Mouse (Mus musculus): ENCODE results near the gene Syt17.
A peak's percentile ranks its signal among the peaks of the same experiment; 100 is the strongest.

Gene Syt17

DNA sequence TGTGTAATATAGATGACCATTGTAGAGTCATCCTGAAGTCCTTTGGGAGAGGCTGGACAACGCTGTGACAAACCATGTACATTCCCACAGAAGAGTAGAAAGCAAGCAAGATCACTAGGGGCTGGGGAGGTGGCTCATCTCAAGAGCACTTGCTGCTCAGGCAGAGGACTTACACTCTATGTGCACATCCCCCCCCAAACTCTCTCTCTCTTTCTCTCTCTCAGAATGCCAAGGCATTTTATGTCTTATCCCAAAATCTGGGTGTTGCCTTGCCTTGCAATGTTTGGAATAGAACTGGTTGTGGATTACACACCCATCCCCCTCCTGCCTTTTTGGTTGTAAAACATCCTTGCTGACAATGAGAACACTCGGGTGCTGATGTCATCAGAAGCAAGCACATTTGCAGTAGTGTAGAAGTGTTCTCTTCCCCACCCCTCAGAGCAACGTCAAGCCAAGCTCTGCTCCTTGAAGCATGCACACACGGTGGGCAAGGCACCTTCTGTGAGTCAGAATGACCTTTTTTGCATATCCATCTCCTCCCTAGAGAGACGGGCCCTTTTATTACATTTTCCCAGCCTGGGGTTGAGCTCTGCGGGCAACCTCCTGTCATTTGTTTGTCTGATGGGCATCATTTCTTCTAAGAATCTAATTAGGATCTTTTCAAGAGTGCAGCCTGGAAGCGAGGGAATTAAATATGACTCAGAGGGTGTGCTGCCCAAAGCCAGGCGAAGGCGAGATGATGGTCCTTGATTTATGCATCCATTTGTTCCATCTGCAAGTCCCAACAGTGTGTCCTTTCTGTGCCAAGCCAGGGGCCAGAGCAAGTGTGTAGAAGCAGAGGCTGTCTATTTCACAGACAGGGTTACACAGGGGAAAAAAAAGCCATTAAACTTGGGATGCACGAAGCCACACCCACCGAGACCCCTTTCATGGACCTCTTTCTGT lies 15.1 kb upstream of the Syt17 start:
- DNase-seq (ENCODE audit: low spot score): no peak

GRCm38 (mm10) chr7:118461400-118462136 lies 13.5 kb upstream of the Syt17 start:
- DNase-seq (ENCODE audit: low spot score): no peak

DNA sequence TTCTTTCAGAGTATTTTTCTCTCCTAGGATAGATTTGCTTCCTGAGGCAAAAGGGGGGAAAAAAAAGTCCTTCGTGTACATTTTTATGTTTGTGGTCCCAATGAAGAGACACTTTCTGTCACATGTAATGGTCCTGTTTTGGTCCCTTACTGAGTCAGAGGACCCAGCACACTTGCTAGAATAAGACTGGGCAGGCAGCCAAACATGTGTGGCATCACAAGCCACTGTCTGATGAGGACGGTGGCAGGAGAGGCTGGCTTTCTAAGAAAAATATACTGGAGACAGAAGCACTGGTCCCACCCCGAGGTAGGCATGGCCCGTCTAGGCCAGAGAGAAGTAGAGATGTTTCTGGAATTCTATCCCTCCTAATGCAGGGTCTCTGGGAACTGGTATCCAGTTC lies 5.7 kb upstream of the Syt17 start:
- no peak for DNase-seq (ENCODE audit: low spot score)

DNA sequence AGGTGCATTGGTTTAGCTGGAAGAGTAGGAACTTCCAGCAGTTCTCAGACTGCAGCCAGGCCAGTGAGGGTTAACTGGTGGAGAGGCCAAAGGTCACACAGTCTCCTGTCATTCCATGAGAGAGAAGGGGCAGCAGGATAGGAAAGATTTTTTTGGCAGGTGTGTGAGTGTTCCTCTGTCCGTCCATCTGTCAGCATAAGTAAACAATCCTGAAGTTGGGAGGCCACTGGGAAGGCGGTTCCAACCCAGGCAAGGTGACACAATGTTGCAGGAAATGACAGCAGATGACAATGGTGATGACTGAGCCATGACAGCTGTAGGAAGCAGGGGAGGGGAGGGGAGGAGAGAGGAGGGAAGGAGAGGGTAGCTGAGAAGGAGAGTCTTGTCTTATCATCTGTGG lies 4.9 kb upstream of the Syt17 start:
- no peak for DNase-seq (ENCODE audit: low spot score)

- peak; percentile 30 for DNase-seq (ENCODE audit: low spot score)
Measured at GRCm38 (mm10) chr7:118447291-118448133, 510 bp downstream of the Syt17 start.

DNA sequence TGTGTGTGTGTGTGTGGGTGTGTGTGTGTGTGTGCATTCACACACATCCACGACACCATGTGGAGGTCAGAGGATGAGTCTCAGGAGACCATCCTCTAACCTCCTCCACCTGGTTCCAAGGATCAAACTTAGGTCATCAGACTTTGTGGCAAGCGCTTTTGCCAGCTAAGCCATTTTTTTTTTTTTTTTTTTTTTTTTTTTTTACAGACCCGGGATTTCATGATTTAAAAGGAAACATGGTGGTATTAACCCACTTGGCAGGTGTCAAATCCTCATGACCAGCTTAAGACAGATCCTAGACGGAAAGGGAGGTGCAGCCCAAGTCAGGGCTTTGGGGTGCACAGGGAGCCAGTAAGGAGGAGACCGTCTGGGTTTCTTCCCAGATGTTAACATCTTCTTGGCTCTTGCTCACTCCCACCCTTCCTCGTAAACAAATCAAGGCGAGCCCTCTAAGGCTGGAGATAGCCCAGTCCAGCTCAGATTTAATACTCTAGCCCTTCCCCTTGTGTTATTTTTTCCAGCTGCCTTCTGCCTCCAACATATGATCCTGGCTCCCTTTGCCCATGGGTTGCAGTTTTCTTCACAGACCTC lies 4.0 kb downstream of the Syt17 start:
- DNase-seq (ENCODE audit: low spot score): no peak

- no peak for DNase-seq (ENCODE audit: low spot score)
Measured at GRCm38 (mm10) chr7:118443371-118443770, 4.7 kb downstream of the Syt17 start.

GRCm38 (mm10) chr7:118441535-118441934 lies 6.5 kb downstream of the Syt17 start:
- no peak for DNase-seq (ENCODE audit: low spot score)

DNA sequence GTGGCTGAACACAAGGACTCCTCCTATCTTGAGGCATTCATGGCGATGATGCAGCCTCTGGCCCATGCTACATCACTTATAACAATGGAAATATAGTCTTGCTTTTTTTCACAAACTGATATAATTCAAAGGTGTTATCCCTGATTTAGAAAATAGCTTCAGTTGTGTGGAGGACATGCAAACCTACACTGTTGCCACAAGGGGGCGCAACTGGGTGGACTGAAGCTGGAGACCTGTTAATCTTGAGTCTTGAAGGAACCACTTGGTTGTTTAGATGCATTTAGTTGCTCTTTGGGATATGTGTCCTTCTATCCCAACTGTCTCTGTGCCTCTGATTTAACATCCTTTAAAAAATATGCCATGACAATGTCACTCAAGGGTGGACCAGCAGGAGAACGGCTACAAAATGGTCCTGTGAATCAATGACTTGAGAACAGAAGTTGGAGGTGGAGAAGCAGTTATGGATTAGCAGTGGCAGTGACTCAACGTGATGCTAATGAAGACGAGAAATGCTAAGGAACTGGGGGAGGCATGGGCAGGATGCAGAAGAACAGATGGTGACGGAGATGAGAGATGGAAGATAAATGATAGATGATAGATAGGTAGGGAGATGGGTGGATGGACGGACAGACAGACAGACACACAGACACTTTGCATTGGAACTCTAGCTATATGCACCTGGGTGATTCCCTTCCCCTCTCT lies 10.8 kb downstream of the Syt17 start:
- DNase-seq (ENCODE audit: low spot score): no peak

DNA sequence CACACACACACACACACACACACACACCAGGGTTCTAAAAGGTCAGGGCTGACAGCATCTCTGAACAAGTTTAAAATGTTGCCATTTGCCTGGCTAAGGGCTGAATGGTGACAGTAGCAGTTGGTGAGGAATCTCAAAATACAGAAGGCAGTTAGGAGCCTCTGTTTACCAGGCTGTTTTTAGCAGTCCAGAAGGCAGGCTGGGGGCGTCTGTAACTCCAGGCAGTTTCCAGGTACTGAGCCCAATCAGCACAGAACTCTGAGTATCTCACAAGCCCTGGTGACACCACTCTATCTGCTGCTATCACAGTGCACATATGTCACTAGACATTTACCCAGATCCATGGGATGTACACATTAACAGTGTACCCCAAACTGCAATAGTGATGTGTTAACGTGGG lies 19.1 kb downstream of the Syt17 start:
- no peak for DNase-seq (ENCODE audit: low spot score)

- DNase-seq (ENCODE audit: low spot score): no peak
Measured at GRCm38 (mm10) chr7:118419491-118420180, 28.4 kb downstream of the Syt17 start.

- no peak for DNase-seq (ENCODE audit: low spot score)
Measured at GRCm38 (mm10) chr7:118414183-118414582, 33.8 kb downstream of the Syt17 start.

DNA sequence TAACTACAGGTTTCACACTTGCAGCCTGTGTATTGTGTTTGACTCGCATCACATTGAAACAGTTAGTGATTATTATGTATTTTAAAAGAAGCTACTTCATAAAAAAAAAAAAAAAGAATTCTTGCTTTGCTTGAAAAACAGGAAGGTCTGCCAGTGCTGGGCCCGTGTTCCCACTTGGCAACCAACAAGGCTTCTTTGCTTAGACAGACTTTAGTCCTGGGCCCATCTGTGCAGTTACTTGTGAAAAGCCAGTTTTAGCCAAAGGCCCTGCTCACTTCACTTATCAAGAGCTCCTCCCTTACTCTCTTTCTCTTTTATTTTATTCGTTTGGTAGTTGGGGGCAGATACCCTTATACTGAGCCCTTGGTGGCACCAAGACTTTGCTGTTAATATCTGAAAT lies 36.1 kb downstream of the Syt17 start:
- DNase-seq (ENCODE audit: low spot score): no peak

DNA sequence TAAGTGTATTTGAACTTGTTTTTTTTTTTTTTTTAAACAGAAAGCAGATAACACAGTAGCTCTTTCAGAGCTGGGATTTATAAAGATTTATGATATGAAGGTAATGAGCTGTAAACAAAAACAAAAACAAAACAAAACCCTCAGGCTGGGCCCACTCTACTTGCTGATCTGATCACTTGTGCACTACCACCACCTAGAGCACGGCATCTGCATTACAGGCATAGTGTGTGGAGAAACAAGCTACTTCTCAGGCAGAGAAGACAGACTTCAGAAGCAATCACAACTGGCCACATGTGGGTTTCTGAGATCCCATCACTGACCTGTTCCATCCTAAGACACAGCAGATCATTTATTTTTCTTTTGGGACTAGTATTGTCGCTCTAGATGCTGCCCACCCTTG lies 38.6 kb downstream of the Syt17 start:
- DNase-seq (ENCODE audit: low spot score): no peak

GRCm38 (mm10) chr7:118405251-118405650 lies 42.8 kb downstream of the Syt17 start:
- no peak for DNase-seq (ENCODE audit: low spot score)

DNA sequence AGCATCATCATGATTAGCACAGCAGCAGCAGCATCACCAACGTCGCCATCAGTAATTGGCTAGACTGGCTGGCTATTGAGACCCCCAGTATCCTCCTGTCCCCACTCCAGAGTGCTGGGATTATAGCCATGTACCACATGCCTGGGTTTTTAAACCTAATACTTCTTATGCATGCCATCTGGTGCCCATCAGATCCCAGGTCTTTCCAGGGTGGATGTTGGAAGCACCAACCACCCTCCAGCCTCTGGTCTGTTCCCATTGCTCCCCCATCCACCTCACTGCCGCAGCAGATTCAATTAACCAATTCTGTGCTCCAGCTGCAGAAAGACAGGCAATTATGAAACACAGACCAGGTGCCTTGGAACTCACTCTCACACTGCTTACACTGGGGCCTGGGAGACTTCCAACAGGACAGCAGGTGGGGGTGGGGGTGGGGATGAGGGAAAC lies 45.4 kb downstream of the Syt17 start:
- no peak for DNase-seq (ENCODE audit: low spot score)

GRCm38 (mm10) chr7:118401949-118402348 lies 46.1 kb downstream of the Syt17 start:
- no peak for DNase-seq (ENCODE audit: low spot score)

GRCm38 (mm10) chr7:118399764-118400163 lies 48.3 kb downstream of the Syt17 start:
- DNase-seq (ENCODE audit: low spot score): no peak

DNA sequence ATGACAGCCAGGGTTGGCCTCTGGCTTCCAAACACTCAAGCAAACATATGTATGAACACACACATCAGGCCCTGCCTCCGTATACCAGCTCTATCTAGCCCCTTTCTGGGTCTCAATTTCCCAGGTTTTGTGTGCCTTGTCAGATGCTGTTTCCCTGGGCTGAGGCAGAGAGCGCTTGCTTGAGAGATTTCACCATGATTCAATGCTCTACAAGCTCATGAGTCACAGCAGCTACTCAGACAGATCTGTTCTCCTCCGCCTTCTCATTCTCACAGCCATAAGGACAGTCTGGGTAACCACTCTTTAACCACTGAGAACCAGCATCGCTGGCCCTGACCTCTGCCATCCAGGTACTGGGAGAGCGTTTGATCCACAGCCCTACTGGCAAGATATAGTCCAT lies 57.3 kb downstream of the Syt17 start:
- no peak for DNase-seq (ENCODE audit: low spot score)

DNA sequence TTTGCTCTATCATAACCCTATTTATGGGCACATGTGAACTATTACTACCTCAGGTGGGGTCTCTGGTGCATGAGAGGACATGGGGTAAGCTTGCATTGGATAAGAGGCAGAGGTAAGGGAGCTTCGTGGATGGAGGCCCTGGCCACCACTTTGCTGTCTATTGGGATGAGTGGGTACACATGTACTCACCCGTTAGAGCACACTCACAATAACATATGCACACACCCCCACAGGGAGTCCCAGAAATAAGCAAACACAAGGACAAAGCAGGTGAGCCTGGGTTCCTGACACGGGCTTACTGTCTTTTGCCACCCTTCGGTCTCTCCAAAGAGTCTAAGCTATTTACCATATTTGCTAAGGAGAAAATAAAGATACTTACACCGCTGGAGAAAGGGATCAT lies 67.0 kb downstream of the Syt17 start:
- DNase-seq (ENCODE audit: low spot score): no peak

DNA sequence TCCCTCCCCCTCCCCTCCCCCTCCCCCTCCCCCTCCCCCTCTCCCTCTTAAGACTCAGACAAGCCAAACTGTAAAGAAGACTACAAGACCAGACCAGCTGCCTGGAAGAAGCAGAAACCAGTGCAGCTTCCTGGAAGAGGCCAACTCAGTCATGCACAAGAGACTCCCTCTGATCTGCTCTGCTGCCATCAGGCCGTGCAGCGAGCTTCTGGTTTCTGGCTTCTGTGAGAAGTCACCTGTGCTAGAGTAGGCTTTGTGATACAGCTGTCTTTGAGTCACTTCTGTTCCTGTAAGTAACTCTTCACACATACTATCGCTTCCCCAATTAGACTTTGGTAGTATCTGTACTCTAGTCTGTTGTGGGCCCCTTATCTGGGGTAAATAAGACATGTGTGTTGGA lies 68.0 kb downstream of the Syt17 start:
- no peak for DNase-seq (ENCODE audit: low spot score)
